Mouse (Mus musculus): Measurements from ENCODE around the gene Phldb1.
A peak's percentile ranks its signal among the peaks of the same experiment; 100 is the strongest.
"Not testable (repeated sequence)": the region's sequence is repeated elsewhere in the genome, so short reads cannot be mapped to it uniquely, and the experiment has no call there.

The Phldb1 gene

GRCm38 (mm10) chr9:44648881-44649281 is 86.1 kb downstream of the Phldb1 start:
- DNase-seq = no peak

- DNase-seq = no peak
Observed at GRCm38 (mm10) chr9:44647656-44648055, 87.3 kb downstream of the Phldb1 start.

GRCm38 (mm10) chr9:44647026-44647425 is 88.0 kb downstream of the Phldb1 start:
- no peak for DNase-seq

- DNase-seq = no peak
Observed at GRCm38 (mm10) chr9:44646366-44646765, 88.6 kb downstream of the Phldb1 start.

- no peak for DNase-seq
Observed at GRCm38 (mm10) chr9:44645924-44646323, 89.1 kb downstream of the Phldb1 start.

- DNase-seq = peak; percentile 49 to 57
Observed at GRCm38 (mm10) chr9:44645481-44645880, 89.5 kb downstream of the Phldb1 start.

GRCm38 (mm10) chr9:44644186-44644585 is 90.8 kb downstream of the Phldb1 start:
- DNase-seq = no peak

- DNase-seq = no peak
Observed at GRCm38 (mm10) chr9:44643103-44643502, 91.9 kb downstream of the Phldb1 start.

- DNase-seq = no peak
Observed at GRCm38 (mm10) chr9:44641616-44642015, 93.4 kb downstream of the Phldb1 start.

GRCm38 (mm10) chr9:44640646-44641357 is 94.2 kb downstream of the Phldb1 start:
- DNase-seq = no peak

- DNase-seq = not testable (repeated sequence)
Observed at GRCm38 (mm10) chr9:44640028-44640427, 95.0 kb downstream of the Phldb1 start.

- DNase-seq = peak; percentile 30 to 50
Observed at GRCm38 (mm10) chr9:44638726-44639125, 96.3 kb downstream of the Phldb1 start.

- DNase-seq = peak; percentile 23 to 31
Observed at GRCm38 (mm10) chr9:44637551-44638169, 97.3 kb downstream of the Phldb1 start.

All from kidney, adult 8-10 months (tissue).